Mouse (Mus musculus) lung, adult 2 months (tissue): Measurements from ENCODE around the gene Greb1. TPM values are rescaled to one million over a fixed set of nuclear protein-coding genes. Genes with fewer than 3 reads are reported as not detected.

Source experiments
- DNase-seq: peaks from one replicate; pipeline ENCODE4 v3.0.0; 2022
- H3K4me1 ChIP-seq: fragments of 200-500 bp; 2 replicates; pipeline ENCODE4 v1.6.1; 2011; ENCODE audit warnings: low read length; ENCODE audit not compliant: control insufficient read depth, insufficient read depth
- H3K4me3 ChIP-seq: fragments of 200-500 bp; replicated peaks from 2 replicates; pipeline ENCODE3; 2011; ENCODE audit warnings: low read depth, mild to moderate bottlenecking, control low read depth, low read length; ENCODE audit errors: extremely low read depth
- CTCF ChIP-seq: fragments of 200-500 bp; IDR thresholded peaks from 2 replicates; pipeline ENCODE4 v1.5.1; 2011; ENCODE audit warnings: mild to moderate bottlenecking, low read length, control low read depth; ENCODE audit not compliant: insufficient read depth
- POLR2A ChIP-seq: fragments of 200-500 bp; IDR thresholded peaks from 2 replicates; pipeline ENCODE4 v1.6.1; 2011; ENCODE audit warnings: low read depth, mild to moderate bottlenecking, control low read depth, low read length, borderline replicate concordance; ENCODE audit errors: extremely low read depth
- WGBS: fragments of 180-500 bp; shearing (Covaris S2); methylation state at CpG from one replicate; pipeline ENCODE4 v1.1.7; 2018; 5-methylcytosine and 5-hydroxymethylcytosine counted together
- polyA plus RNA-seq: library from polyadenylated mRNA; depleted of rRNA; stranded (reverse); fragments of >200 nt; gene quantifications from 2 replicates; pipeline ENCODE4 v1.2.3, GENCODE M21; 2012; rRNA removed

The Greb1 gene
- polyA plus RNA-seq, 1 experiment, result 0.64 TPM

- TF ChIP-seq POLR2A (no peak), CTCF (no peak)
- Histone ChIP-seq H3K4me3 (no peak overlapping the region), H3K4me1 (peaks cover 2% of the 10 kb centered on the region; the same call in 1 of the 2 replicates)
- 49% methylated on average over 6 of the region's 6 CpGs for WGBS
- DNase-seq, result no peak
These were observed 167.5 kb downstream of the Greb1 start for GRCm38 (mm10) chr12:16633235-16633634.

- TF ChIP-seq POLR2A (no peak), CTCF (no peak)
- no peak for DNase-seq
- WGBS, result 76% methylated on average over 2 of the region's 2 CpGs
- Histone ChIP-seq H3K4me1 (peaks cover 2% of the 10 kb centered on the region; the same call in 1 of the 2 replicates), H3K4me3 (no peak overlapping the region)
These were observed 169.3 kb downstream of the Greb1 start for GRCm38 (mm10) chr12:16631423-16631822.

- TF ChIP-seq CTCF, result no peak
- TF ChIP-seq POLR2A, result no peak
- WGBS, result 97% methylated on average over 1 of the region's 1 CpGs
- H3K4me1 ChIP-seq, result peaks cover 2% of the 10 kb centered on the region; the same call in 1 of the 2 replicates
- no peak overlapping the region for H3K4me3 ChIP-seq
- no peak for DNase-seq
These were observed 169.9 kb downstream of the Greb1 start for GRCm38 (mm10) chr12:16630866-16631185.

GRCm38 (mm10) chr12:16630152-16630865 is 170.4 kb downstream of the Greb1 start:
- no peak for TF ChIP-seq POLR2A
- no peak for TF ChIP-seq CTCF
- WGBS, result 49% methylated on average over 7 of the region's 7 CpGs
- Histone ChIP-seq H3K4me3 (no peak overlapping the region), H3K4me1 (peaks cover 2% of the 10 kb centered on the region; the same call in 1 of the 2 replicates)
- DNase-seq, result no peak

Other genes with a start within 250 kb of the Greb1 start
- 23.7 and 29.1 TPM in 2 replicates for gene Lpin1, start 189.9 kb downstream of the Greb1 start, polyA plus RNA-seq
- 0.97 and 1.0 TPM in 2 replicates for gene Ntsr2, start 147.5 kb downstream of the Greb1 start, polyA plus RNA-seq
- gene E2f6, start 10.1 kb upstream of the Greb1 start, polyA plus RNA-seq, result 13.6 and 15.1 TPM in 2 replicates
- gene Rock2, start 94.0 kb upstream of the Greb1 start, polyA plus RNA-seq, result 6.5 and 11.4 TPM in 2 replicates
- 73.8 and 81.2 TPM in 2 replicates for gene Pqlc3, start 199.5 kb upstream of the Greb1 start, polyA plus RNA-seq
- gene 2410004P03Rik, start 210.8 kb upstream of the Greb1 start, polyA plus RNA-seq, result 11.2 and 15.0 TPM in 2 replicates